Mouse (Mus musculus) subcutaneous adipose tissue, adult 2 months (tissue): ENCODE results near the gene Il27ra. TPM values are rescaled to one million over a fixed set of nuclear protein-coding genes. Genes with fewer than 3 reads are reported as not detected.

ENCODE experiments used
- polyA plus RNA-seq: library from polyadenylated mRNA; depleted of rRNA; stranded (reverse); fragments of >200 nt; gene quantifications from 2 replicates; pipeline ENCODE4 v1.2.3, GENCODE M21; 2012; ENCODE audit warnings: low replicate concordance; rRNA removed

The Il27ra gene
- 6.8 and 7.1 TPM in 2 replicates for polyA plus RNA-seq

DNA sequence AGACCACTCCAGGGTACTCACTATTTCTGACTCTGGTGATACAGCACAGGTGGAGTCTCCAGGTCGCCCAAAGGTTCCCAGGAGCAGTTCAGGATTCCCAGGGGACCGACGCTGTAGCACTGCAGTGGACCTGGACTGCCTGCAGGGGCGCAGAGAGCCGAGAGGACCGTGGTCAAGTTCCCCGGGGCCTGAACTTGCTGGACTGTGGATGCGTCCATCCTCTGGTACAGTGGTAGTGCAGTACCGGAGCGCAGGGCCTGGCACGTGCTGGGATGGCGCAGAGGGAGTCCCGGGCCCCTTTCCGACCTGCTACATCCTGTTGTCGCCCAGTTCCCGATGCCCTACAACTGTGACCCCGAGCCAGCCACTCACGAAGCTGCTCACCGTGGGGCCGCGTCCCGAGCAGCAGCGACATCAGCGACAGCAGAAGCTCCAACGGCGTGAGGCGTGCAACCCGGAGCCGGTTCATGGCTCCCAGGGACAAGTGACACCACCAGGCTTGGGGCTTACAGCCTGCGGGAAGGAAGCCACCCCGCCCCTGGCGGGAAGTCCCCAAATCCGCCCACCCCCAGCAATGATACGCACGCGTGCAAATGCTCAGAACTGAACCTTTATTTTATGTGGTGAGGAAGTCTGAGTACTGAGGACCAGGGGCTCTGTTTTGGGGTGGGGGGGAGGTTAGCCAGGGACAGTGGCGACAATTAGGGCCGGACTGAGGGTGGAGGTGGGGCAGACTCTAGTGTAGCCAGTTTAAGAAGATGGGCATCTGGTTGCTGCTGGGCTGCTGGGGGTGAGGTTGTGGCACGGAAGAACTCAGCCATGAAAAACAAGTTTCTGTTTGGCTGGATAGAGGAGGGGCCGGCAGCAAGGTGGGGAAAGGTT is at the start of gene Il27ra:
Gene Il27ra, minus strand, starts transcription at position 524 of the 882 bp plus-strand sequence.

DNA sequence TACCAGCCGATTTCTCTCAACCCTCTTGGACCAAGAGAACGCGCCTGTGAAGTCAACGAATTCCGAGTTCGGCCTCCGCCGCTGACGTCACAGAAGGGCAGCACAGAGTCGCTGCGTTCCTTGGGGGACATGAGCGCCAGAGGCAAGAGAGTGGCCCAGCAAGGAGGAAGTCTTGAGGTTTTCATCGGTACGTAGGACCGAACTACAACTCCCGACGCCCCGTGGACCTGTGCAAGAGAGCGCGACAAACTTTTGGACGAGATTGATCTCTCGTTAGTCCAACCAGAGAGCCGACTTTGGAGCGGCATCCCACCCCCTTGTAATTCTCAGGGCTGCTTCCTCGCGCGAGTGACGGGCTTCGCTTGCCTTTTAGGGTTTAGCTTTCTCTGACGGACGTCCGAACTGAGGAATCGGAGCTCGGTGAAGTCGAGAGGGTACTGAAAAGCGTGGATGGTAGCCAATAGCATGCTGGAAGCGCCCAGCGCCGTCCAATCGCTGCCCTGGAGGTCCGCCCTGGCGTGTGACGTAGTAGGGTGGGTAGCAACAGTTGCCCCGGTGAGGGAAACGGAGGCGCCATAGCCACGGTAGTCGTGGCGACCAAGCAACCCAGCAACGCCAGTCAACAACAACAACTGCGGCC is 24.0 kb upstream of the Il27ra start, which contains the start of gene Rfx1:
Gene Rfx1, plus strand, starts transcription at position 544 of the 640 bp plus-strand sequence.

DNA sequence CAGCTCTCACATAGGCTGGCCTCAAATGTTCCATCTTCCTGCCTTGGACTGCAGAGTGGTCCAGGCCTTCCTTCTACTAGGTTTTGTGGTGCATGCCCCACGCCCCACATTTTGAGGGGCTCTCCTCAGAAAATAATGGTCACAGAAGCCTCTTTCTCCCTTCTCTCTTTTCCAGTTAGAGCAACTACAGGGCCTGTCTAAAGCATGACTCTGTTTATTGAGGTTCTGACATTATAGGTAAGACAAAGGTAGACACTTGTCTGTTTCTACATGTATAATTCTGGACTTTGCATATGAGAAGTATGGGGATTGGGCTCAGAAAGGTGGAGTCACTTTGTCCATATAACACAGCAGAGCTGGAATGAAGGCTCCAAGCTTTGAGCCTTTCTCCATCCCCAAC is 22.6 kb upstream of the Il27ra start, which contains the start of gene Gm10643:
Gene Gm10643, minus strand, starts transcription at position 101 of the 400 bp plus-strand sequence.

DNA sequence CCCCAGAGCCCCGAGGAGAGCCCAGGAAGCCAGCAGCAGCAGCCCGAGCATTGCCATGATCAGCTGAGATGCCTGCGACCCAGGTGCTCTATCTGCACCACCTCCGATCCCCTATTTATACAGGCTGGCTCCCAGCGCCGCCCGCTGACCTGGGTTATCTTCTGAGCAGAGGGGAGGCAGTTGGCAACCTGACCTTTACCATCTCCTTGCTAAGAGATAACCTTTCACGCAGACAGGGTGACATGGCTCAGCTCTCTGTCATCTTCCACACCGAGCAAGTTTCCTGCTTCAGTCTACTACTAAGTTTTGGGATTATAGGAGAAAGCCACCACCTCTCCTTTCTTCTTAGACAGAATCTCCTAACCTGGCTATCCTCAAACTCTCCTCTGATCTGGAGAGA is 2.5 kb upstream of the Il27ra start, which contains the start of gene Rln3:
Gene Rln3, minus strand, starts transcription at position 101 of the 400 bp plus-strand sequence.

DNA sequence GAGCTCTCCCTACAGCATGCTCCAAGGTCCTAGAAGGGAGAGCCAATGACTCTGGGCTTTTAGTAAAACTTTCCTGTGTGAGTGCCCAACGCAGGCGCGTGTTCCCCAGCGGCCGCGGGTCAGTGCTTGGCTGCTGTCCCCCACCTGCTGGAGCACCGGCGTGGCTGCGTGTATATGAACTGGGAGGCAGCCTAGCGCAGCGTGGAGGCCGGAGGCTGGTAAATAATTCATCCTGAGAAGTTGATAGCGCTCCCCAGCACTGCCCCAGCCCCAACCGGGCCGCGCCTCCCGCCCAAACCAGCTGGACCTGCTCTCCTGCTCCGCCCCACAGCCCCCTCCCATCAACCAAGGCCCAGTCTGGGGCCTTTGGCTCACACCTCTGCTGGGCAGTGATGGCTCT is 21.3 kb downstream of the Il27ra start, which contains the start of gene Palm3:
Gene Palm3, plus strand, starts transcription at position 376 of the 400 bp plus-strand sequence.

DNA sequence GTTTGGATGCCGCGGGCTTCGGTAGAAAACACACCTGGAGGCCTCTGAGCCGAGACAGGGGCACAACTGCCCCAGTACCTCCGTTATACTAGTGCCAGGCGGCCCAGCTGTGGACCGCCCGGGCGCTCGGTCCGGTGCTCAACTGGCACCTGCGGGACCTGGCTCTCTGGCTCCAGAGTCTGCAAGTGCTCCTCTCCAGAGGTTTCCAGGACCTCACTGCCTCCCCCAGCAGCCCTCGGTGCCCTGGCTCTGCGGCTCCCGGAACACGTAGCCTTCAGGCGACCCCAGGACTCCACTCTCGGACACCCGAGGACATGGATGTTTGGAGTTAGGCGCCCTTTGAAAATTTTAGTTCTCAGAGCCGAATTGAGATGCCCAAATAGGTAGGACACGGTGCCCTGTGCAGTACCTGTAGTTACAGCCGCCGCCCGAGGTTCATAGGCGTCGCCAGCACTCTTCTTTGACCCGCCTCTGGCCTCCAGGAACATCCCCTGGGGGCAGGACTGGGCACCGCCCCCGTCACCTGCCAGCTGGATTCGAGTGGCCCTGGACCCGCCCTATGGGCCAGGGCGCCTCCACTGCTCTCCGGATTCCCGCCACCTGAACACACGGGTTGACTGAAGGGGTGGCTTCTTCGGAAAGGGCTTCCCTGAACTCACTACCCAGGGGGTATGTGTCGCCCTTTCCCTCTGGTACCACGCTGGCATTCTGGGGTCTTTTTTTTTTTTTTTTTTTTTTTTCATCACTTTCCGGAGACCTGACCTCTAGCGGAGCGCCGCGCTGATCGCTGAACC is 30.5 kb downstream of the Il27ra start, which contains the start of gene 2210011C24Rik:
Gene 2210011C24Rik, minus strand, starts transcription at position 467 of the 794 bp plus-strand sequence.

DNA sequence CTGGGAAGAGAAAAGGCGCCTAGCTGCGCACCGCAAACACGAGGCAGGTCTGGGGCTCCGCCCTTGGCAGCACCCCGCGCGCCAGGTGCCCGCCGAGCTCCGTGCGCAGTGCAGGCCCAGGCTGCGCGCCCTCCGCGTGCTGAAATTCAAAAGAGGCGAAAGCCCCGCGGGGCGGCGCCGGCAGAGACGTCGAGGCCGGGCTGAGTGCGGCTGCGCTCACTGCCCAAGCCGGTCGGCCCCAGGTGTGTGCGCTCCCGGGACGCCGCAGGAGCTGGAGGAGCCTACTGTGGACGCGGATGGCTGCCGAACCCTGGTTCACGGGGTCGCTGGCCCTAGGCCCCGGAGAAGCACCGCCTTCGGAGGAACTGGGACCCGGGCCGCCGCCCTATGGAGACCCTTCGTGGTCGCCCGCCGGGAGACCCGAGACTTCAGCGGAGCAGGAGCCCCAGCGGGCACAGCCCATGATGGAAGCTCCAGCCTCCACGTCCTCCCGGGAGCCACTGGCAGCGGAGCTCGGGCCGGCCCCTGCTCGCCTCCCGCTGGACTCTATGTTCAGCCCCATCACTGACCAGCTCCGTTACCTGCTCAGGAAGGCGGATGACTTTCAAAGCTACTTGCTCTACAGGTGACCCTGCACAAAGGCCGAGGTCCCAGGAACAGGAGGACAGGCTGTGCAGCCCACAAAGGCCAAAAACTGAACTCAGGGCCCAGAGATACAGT is 40.9 kb downstream of the Il27ra start, which contains the start of gene 1700067K01Rik:
Gene 1700067K01Rik, plus strand, starts transcription at position 222 of the 720 bp plus-strand sequence.

DNA sequence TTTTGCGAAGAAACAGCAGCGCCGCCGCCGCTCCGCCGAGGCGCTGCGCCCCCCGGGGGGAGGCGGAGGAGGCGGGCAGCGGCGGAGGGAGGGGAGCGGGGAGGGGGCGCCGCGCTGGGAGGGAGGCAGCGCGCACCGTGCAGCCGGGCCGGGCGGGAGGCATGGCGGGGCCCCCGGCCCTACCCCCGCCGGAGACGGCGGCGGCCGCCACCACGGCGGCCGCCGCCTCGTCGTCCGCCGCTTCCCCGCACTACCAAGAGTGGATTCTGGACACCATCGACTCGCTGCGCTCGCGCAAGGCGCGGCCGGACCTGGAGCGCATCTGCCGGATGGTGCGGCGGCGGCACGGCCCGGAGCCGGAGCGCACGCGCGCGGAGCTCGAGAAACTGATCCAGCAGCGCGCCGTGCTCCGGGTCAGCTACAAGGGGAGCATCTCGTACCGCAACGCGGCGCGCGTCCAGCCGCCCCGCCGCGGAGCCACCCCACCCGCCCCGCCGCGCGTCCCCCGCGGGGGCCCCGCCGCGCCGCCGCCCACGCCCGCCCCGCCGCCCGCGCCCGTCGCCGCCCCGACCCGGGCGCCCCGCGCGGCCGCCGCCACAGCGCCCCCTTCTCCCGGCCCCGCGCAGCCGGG is 44.8 kb downstream of the Il27ra start, which contains the start of gene Samd1:
Gene Samd1, plus strand, starts transcription at position 162 of the 631 bp plus-strand sequence.

Other genes with a start within 250 kb of the Il27ra start
- gene Adgrl1, start 142.5 kb downstream of the Il27ra start, polyA plus RNA-seq = 33.2 and 156 TPM in 2 replicates
- gene Gm10644, start 87.4 kb downstream of the Il27ra start, polyA plus RNA-seq = 1.9 and 5.0 TPM in 2 replicates
- gene Asf1b, start 87.1 kb downstream of the Il27ra start, polyA plus RNA-seq = 4.3 and 13.9 TPM in 2 replicates
- 150 and 220 TPM in 2 replicates for gene Prkaca, start 69.6 kb downstream of the Il27ra start, polyA plus RNA-seq
- gene Samd1, start 44.9 kb downstream of the Il27ra start, polyA plus RNA-seq = 30.8 and 82.0 TPM in 2 replicates
- 0.39 TPM in 1 of 2 replicates, not detected in the other for gene 1700067K01Rik, start 41.1 kb downstream of the Il27ra start, polyA plus RNA-seq
- 0.24 and 0.27 TPM in 2 replicates for gene 2210011C24Rik, start 30.4 kb downstream of the Il27ra start, polyA plus RNA-seq
- 0.24 and 2.2 TPM in 2 replicates for gene Palm3, start 21.1 kb downstream of the Il27ra start, polyA plus RNA-seq
- 0.23 and 0.31 TPM in 2 replicates for gene Rln3, start 2.4 kb upstream of the Il27ra start, polyA plus RNA-seq
- gene Gm10643, start 22.5 kb upstream of the Il27ra start, polyA plus RNA-seq = 0.59 and 2.2 TPM in 2 replicates
- 13.7 and 31.8 TPM in 2 replicates for gene Rfx1, start 24.2 kb upstream of the Il27ra start, polyA plus RNA-seq
- 30.1 and 50.5 TPM in 2 replicates for gene Dcaf15, start 62.2 kb upstream of the Il27ra start, polyA plus RNA-seq
- 2.0 and 2.4 TPM in 2 replicates for gene Podnl1, start 83.4 kb upstream of the Il27ra start, polyA plus RNA-seq
- 22.7 and 43.0 TPM in 2 replicates for gene Cc2d1a, start 105.3 kb upstream of the Il27ra start, polyA plus RNA-seq
- gene 4930432K21Rik, start 105.4 kb upstream of the Il27ra start, polyA plus RNA-seq = 0.67 and 1.2 TPM in 2 replicates
- gene Nanos3, start 142.6 kb upstream of the Il27ra start, polyA plus RNA-seq = 0.73 and 4.0 TPM in 2 replicates
- gene Zswim4, start 194.5 kb upstream of the Il27ra start, polyA plus RNA-seq = 11.0 and 16.1 TPM in 2 replicates
- gene D8Ertd738e, start 207.1 kb upstream of the Il27ra start, polyA plus RNA-seq = 129 and 160 TPM in 2 replicates
- gene Mri1, start 214.7 kb upstream of the Il27ra start, polyA plus RNA-seq = 33.1 and 104 TPM in 2 replicates
- gene Ccdc130, start 227.8 kb upstream of the Il27ra start, polyA plus RNA-seq = 35.7 and 49.0 TPM in 2 replicates